Comparison of ENCODE assay signal across 7 mouse cellular contexts in genomic region chr17:23675127-23675526, GRCm38 (mm10). TPM values are rescaled to one million over a fixed set of nuclear protein-coding genes. Genes with fewer than 3 reads are reported as not detected.
A peak's percentile ranks its signal among the peaks of the same experiment; 100 is the strongest.
DNase-seq lines count a peak whose midpoint lies in the region; ATAC-seq lines count a peak whose summit lies in the region.

No protein-coding gene starts in this region.

- peaks cover 35% of the 10 kb centered on the region for H3K27me3 ChIP-seq in kidney, embryonic 15.5 days
- peaks cover 57% of the 10 kb centered on the region for H3K27me3 ChIP-seq in midbrain, embryonic 13.5 days

- H3K4me3 ChIP-seq in kidney, embryonic 15.5 days (replicated peaks) = peak overlapping the region; percentile 58
- peak overlapping the region; percentile 63; the same call in 1 of the 2 replicates for H3K4me3 ChIP-seq in midbrain, embryonic 13.5 days (replicated peaks)

- H3K9ac ChIP-seq in kidney, embryonic 15.5 days = no peak overlapping the region
- H3K9ac ChIP-seq in midbrain, embryonic 13.5 days (replicated peaks) = no peak overlapping the region

- H3K36me3 ChIP-seq in kidney, embryonic 15.5 days = peaks cover 6% of the 10 kb centered on the region; the same call in 1 of the 2 replicates
- no peaks in the 10 kb centered on the region for H3K36me3 ChIP-seq in midbrain, embryonic 13.5 days

- peak; percentile 97 for DNase-seq in Muller cell, postnatal 12 days (ENCODE audit: inconsistent ontology term)
- DNase-seq in adrenal gland, postnatal 36 days = peak; percentile 88 to 91
- DNase-seq in heart, adult 18-20 months = peak; percentile 76
- no peak for DNase-seq in spleen, adult 18-20 months
- DNase-seq in thymus, adult 18-20 months = no peak

- peak overlapping the region; percentile 89 for H3K4me2 ChIP-seq in kidney, embryonic 15.5 days
- peak overlapping the region; percentile 73 for H3K4me2 ChIP-seq in midbrain, embryonic 13.5 days (replicated peaks)

- 21% methylated on average over 5 of the region's 5 CpGs for WGBS in kidney, embryonic 15.5 days
- 47% methylated on average over 5 of the region's 5 CpGs for WGBS in midbrain, embryonic 13.5 days

- H3K9me3 ChIP-seq in kidney, embryonic 15.5 days (replicated peaks) = no peaks in the 10 kb centered on the region
- no peaks in the 10 kb centered on the region for H3K9me3 ChIP-seq in midbrain, embryonic 13.5 days

- no peak for ATAC-seq in kidney, embryonic 15.5 days (replicated peaks; ENCODE audit: low FRiP score)
- ATAC-seq in midbrain, embryonic 13.5 days = no peak

- peak overlapping the region; percentile 84; the same call in 1 of the 2 replicates for H3K27ac ChIP-seq in kidney, embryonic 15.5 days
- no peak overlapping the region for H3K27ac ChIP-seq in midbrain, embryonic 13.5 days

- H3K4me1 ChIP-seq in kidney, embryonic 15.5 days = peaks cover 61% of the 10 kb centered on the region
- peaks cover 46% of the 10 kb centered on the region for H3K4me1 ChIP-seq in midbrain, embryonic 13.5 days (replicated peaks)

RNA-seq across cellular contexts. Expression of gene Thoc6, which starts 1.4 kb away (rescaled TPM):
- total RNA-seq in adrenal gland, postnatal 36 days (2021) = 10 to 100 TPM; 28.6 to 30.3 TPM
- total RNA-seq in heart, adult 18-20 months (2021) = 10 to 100 TPM; 11.0 to 11.2 TPM
- polyA plus RNA-seq in kidney, embryonic 15.5 days (2015; fragmentation: Nextera tagmentation; extraction: Ambion mirVana) = 52.4 and 53.4 TPM in 2 replicates
- 44.8 and 46.5 TPM in 2 replicates for polyA plus RNA-seq in midbrain, embryonic 13.5 days (2015; fragmentation: Nextera tagmentation; extraction: Ambion mirVana)

RNA-seq across cellular contexts. Expression of gene Hcfc1r1, which starts 1.7 kb away (rescaled TPM):
- total RNA-seq in adrenal gland, postnatal 36 days (2021) = 100 to 1,000 TPM; 125 to 143 TPM
- 100 to 1,000 TPM; 191 to 199 TPM for total RNA-seq in heart, adult 18-20 months (2021)
- polyA plus RNA-seq in kidney, embryonic 15.5 days (2015; fragmentation: Nextera tagmentation; extraction: Ambion mirVana) = 63.2 and 69.5 TPM in 2 replicates
- polyA plus RNA-seq in midbrain, embryonic 13.5 days (2015; fragmentation: Nextera tagmentation; extraction: Ambion mirVana) = 84.9 and 90.9 TPM in 2 replicates

RNA-seq across cellular contexts. Expression of gene Tnfrsf12a, which starts 2.1 kb away (rescaled TPM):
- 100 to 1,000 TPM; 116 to 301 TPM for total RNA-seq in adrenal gland, postnatal 36 days (2021)
- 10 to 100 TPM; 63.7 to 89.9 TPM for total RNA-seq in heart, adult 18-20 months (2021)
- polyA plus RNA-seq in kidney, embryonic 15.5 days (2015; fragmentation: Nextera tagmentation; extraction: Ambion mirVana) = 27.5 and 29.5 TPM in 2 replicates
- 1.4 and 2.9 TPM in 2 replicates for polyA plus RNA-seq in midbrain, embryonic 13.5 days (2015; fragmentation: Nextera tagmentation; extraction: Ambion mirVana)

RNA-seq across cellular contexts. Expression of gene Cldn6, which starts 3.9 kb away (rescaled TPM):
- total RNA-seq in adrenal gland, postnatal 36 days (2021) = not detected
- total RNA-seq in heart, adult 18-20 months (2021) = not detected
- polyA plus RNA-seq in kidney, embryonic 15.5 days (2015; fragmentation: Nextera tagmentation; extraction: Ambion mirVana) = 189 and 191 TPM in 2 replicates
- polyA plus RNA-seq in midbrain, embryonic 13.5 days (2015; fragmentation: Nextera tagmentation; extraction: Ambion mirVana) = 0.15 and 0.17 TPM in 2 replicates

RNA-seq across cellular contexts. Expression of gene Cldn9, which starts 8.7 kb away (rescaled TPM):
- not detected for total RNA-seq in adrenal gland, postnatal 36 days (2021)
- total RNA-seq in heart, adult 18-20 months (2021) = not detected
- 51.2 and 53.1 TPM in 2 replicates for polyA plus RNA-seq in kidney, embryonic 15.5 days (2015; fragmentation: Nextera tagmentation; extraction: Ambion mirVana)
- 0.32 and 1.1 TPM in 2 replicates for polyA plus RNA-seq in midbrain, embryonic 13.5 days (2015; fragmentation: Nextera tagmentation; extraction: Ambion mirVana)

Comparison
In these comparisons a context has a peak if more than half of its experiments do, and no peak if none do; other contexts are left out.
1. DNase-seq: peak in Muller cell, postnatal 12 days (single experiment), adrenal gland, postnatal 36 days (2 of 2) and heart, adult 18-20 months (2 of 2); none in spleen, adult 18-20 months (0 of 2) and thymus, adult 18-20 months (0 of 2).